Mouse (Mus musculus): ENCODE data around the gene Hmga1. TPM values are rescaled to one million over a fixed set of nuclear protein-coding genes. Genes with fewer than 3 reads are reported as not detected.

Gene Hmga1
- total RNA-seq, 2 experiments from 2014 or later, result 43.6 to 45.5 TPM

GRCm38 (mm10) chr17:27527188-27527587 lies 29.1 kb upstream of the Hmga1 start:
- DNase-seq, result no peak
- intact Hi-C loops (cut with DNase I), result no loop called here

- intact Hi-C loops (cut with DNase I), result no loop called here
- no peak for DNase-seq
Observed at GRCm38 (mm10) chr17:27528030-27528429, 28.3 kb upstream of the Hmga1 start.

GRCm38 (mm10) chr17:27528767-27529166 lies 27.5 kb upstream of the Hmga1 start:
- intact Hi-C loops (cut with DNase I), result no loop called here
- no peak for DNase-seq

GRCm38 (mm10) chr17:27532095-27532494 lies 24.2 kb upstream of the Hmga1 start:
- DNase-seq, result no peak
- intact Hi-C loops (cut with DNase I), result no loop called here

- no peak for DNase-seq
- intact Hi-C loops (cut with DNase I), result no loop called here
Observed at GRCm38 (mm10) chr17:27533354-27533753, 22.9 kb upstream of the Hmga1 start.

DNA sequence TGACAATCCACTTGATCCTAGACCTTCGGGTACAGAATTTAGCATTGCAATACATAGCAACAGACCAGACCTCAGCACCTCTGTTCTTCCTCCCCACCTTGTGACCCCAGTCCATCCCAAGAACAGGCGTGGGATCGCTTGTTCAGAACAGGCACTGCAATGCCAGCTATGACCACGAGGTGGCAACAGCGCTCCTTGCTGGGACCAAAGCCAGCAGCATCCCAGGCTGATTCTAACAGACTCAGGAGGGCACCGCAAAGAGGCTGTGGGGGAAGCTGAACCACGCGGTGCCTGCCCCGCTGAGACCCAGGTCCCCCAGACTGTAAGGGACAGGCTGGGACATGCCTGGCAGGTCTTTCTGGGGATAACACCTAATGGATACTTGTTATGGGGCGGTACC lies 21.6 kb upstream of the Hmga1 start:
- intact Hi-C loops (cut with DNase I), result no loop called here
- peak; percentile 88 for DNase-seq

DNA sequence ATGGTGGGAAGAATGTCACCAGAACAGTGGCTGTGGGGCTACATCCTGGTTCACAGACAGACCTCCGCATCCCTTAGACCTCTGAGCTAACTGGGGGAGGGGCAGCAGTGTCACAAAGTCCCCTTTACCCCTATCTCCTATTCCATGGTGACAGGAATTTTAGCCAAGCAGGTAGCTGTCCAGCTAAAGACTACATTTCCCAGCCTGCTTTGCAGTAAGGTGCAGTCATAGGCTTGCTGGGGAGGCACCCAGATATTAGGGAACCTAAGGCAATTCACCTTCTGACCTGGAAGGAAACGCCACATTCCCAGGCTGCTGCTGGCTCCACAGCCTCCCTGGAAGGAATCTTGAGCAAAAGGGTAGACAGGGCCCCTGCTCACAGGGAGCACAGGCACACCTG lies 15.0 kb upstream of the Hmga1 start:
- intact Hi-C loops (cut with DNase I), result no loop called here
- DNase-seq, result no peak

- intact Hi-C loops (cut with DNase I), result no loop called here
- DNase-seq, result no peak
Observed at GRCm38 (mm10) chr17:27541984-27542383, 14.3 kb upstream of the Hmga1 start.

DNA sequence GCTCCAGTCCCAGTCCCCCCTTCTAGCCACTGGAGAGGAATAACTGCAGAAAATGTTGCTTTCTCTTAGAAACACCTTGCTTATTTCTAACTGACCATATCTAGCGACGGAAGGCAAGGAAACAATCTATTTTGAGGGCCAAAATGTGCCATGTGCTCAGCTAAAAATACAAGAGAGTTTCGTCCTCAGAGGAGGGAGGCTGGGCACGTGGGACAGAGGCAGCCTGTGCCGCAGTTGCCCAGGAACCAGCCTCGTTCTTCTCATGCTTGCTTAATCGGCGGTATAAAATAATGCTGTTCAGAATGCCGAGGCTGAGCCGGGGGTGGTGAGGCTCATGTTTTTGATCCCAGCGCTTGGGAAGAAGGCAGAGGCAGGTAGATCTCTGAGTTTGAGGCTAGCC lies 11.7 kb upstream of the Hmga1 start:
- DNase-seq, result no peak
- intact Hi-C loops (cut with DNase I), result no loop called here

DNA sequence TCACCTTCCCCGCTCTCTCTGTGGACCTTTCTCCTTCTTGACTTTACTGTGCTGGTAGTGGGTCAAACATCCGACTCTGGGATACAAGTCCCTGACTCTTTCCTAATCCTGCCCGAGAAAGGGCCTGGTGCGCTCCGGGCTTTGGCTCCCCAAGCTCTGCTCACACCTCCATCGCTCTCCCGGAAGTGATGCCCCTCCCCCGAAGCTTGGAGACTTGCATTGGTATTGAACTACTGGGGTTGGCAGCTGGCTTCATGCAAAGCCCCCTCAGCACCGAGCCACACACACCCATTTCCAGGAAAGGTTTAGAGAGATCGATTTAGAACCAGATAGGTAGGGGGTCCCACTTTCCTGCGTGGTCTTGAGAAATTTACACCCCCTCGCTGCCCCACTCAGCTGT lies 10.3 kb upstream of the Hmga1 start:
- intact Hi-C loops (cut with DNase I), result no loop called here

DNA sequence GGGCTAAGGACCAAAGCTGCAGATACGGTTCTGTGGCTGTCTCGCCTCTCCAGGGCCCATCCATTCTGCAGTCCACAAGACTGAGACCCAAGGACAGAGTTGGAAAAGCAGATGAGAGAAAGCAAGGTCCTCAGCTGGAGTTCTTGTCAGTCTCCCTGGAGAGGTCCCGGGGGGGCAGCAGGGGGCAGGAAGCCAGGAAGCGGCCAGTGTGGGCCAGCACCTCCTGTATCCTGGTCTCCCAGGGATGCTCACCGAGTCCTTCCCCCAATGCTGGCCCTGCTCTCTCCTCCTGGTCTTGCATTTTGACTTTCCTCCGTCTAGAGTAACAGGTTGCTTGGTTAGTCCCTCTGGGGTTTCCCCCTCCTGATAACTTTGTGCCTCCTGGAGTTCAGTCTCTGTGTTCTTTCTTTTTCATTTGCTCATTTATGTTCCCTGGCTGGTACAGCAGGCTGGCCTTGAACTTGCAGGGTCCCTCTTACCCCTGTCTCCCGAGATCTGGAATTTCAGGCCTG lies 9.7 kb upstream of the Hmga1 start:
- no peak for DNase-seq
- intact Hi-C loops (cut with DNase I), result no loop called here

More for the DNA sequence above, 10.3 kb upstream of the Hmga1 start:
- no peak for DNase-seq

GRCm38 (mm10) chr17:27547253-27547868 lies 8.9 kb upstream of the Hmga1 start:
- intact Hi-C loops (cut with DNase I), result no loop called here
- DNase-seq, result no peak

DNA sequence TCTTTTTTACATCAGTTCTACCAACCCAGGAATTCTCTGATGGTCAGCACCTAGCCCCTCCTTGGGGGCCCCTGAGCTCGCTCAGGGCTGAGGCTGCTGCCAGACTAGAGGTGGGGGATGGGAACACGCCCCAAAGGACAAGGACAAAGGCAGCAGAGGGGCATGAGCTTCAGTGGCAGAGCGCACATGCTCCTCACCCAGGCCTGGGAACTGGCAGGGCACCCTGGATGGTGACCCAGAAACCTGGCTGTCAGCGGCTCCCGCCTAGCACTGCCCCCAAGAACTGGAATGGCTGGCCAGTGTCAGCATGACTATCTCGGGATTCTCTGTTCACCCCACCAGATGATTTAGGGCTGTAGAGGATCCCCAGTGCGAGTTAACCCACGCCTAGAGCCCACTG lies 7.1 kb upstream of the Hmga1 start:
- intact Hi-C loops (cut with DNase I), result no loop called here

DNA sequence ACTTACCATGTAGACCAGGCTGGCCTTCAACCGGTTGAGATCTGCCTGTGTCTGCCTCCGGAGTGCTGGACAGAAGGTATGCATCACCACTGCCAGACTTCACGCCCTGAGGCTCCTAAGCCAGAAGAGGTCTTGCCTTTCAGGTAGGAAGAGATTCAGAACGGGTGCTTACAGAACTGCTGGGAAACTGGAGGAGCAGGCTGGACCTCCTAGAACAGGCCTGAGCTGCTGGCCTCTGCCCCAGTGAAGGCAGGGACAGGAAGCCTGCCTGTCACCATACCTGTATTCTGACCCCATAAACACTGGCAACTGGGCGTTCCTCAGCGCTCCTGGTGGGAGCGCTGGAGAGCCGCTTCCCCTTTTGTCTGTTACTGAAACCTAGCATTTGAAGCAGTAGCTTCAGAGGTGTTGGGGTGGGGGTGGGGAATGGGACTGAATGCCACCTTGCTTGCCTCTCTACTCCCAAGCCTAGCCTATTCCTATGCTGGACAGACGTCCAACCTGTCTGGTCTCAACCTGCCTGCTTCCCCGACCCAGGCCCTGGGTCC lies 4.8 kb upstream of the Hmga1 start:
- intact Hi-C loops (cut with DNase I), result no loop called here
- DNase-seq, result no peak

More for the DNA sequence above, 7.1 kb upstream of the Hmga1 start:
- DNase-seq, result no peak

DNA sequence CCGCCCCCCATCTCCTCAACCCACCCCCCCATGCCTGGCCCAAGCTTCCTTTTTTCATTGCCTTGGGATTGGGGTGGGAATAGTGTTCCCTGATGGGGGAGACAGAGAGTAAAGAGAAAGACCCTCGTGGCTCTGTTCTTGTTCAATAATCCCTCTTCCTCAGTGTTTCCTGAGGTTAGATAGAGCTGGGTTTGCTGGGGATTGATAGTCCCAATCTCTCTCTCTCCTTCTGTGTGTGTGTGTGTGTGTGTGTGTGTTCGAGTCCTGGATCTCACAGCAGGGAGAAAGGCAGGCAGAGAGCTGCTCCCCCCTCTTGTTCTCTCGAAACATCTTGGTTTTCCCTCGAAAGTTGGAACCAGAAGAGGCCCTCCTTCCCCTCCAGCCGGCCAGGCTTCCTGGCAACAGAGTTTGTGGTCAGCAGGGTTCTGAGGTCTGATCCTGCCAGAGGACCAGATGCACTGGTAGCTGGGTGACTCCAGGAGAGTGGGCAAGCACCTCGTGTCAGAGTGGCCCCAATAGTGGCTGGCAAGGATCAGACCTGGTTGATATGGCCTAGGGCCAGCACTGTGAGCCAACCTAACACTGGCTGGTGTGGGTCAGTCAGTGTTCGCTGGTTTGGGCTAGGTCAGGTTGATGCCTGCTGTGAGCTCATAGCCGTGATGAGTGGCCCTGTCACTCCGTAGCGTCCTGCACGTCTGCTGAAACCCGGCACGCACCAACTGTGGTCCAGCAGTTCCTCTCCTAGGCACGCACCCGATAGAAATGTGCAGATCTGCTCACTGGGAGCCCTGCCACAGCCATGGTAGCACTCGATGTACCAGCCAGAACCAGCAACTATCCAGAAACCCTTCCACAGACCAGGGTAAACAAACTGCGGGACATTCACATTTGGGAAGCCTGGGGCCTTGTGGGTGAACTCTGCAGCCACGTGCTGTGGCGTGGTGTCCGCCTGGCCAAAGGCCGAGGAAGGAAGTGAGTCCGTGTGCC lies 3.8 kb upstream of the Hmga1 start:
- intact Hi-C loops (cut with DNase I), result no loop called here
- peak; percentile 77 for DNase-seq

- intact Hi-C loops (cut with DNase I), result no loop called here
- DNase-seq, result no peak
Observed at GRCm38 (mm10) chr17:27554062-27554960, 2.0 kb upstream of the Hmga1 start.

DNA sequence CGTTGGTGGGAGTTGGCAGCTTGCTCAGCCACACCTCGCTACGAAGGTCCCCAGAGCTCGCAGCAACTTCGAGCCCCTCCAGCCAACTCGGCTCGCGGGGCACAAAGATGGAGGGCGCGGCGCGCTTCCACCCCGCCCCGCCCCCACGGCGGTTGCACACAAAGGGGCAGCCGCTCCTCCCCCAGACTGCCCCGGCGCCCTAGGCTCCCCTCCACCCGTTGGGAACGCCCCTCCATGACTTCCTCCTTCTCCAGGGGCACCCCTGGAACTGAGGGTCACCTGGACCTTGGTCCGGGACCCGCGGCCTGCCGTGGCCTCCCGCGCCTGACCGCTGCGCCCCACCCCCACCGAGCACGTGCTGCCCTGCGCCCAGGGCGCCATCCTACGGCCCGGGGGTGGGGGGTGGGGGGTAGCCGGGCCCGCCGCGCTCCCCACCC lies 1.2 kb upstream of the Hmga1 start:
- intact Hi-C loops (cut with DNase I), result no loop called here
- DNase-seq, result no peak

DNA sequence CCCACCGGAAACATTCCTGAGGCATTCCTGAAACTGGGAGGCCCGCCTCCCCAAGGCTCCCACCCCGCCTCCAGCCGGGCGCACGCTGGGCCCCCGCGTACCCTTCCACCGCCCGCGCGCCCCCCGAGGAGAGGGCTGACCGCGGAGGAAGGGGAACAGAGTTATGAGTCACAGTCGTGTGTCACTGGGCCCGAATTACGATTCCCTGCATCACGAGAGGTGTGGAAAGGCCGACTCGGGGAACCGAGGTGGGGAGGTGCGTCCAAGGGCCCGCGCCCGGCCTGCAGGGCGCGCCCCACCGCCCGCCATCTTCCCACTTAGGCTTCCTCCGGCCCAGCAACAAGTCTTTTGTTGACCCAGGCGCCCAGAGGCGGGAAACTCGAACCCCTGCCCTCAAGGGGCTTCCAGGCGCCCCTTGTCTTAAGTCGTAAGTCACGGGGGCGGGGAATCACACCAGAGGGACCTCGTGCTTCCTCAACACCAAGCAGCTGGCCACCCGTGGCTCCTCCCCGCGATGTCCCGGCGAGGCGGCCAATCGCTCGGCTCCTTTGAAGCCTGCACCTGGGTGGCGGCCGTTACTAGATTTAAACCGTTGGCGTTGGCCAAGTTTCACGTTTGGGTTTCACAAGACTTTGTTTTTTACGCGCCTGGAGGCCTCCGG lies 655 bp upstream of the Hmga1 start:
- intact Hi-C loops (cut with DNase I), result no loop called here
- peak; percentile 61 for DNase-seq

DNA sequence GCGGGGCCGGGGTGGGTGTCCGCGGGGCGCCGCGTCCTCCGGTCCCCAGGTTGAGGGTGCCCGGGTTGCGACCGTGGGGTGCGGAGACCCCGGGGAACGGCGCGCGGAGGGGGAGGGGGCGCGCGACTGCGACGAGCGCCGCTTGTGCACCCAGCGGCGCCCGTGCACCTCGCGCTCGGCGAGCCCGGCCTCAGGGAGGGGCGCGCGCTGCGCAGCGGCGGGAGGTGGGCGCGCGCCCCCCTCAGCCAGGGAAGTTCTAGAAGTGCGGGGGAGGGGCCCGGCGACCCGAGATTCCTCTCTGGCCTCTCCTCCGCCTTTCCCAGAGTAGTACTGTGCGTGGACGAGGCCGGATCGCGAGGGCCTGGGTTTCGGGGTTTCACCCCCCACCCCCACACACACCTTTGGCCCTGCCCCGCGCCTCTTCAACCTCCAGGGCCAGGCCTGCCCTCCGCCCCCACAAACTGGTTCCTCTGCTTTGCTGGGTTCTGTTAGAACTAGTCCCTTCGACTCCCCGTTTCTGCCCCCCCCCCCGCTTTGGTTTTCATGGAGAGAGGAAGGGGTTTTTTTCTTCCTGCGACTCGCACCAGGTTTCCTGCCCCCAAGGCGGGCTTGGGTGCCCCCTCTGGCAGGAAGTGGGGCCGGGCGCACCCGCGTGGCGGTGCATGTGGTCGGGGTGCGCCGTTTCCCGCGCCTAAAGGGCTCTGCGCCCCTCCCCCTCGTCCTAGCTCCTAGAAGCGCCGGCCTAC lies 1.1 kb downstream of the Hmga1 start:
- peak; percentile 67 for DNase-seq
- intact Hi-C loops (cut with DNase I), result no loop called here

All from left cerebral cortex, postnatal 4 days (tissue).